Mouse (Mus musculus): ENCODE measurements at regions not wholly inside any gene's neighbourhood (a gene's known extent, or its start where the extent isn't known, plus 50 kb on each side); places are given as distances from the start of the nearest gene placed in this dataset.

GRCm38 (mm10) chr8:113464625-113465024 lies 170.8 kb upstream of the Mon1b start:
- Histone ChIP-seq H3K27me3 (ENCODE audit: control insufficient read depth in 1 of 2, insufficient read depth in 2 of 2, low read length in 2 of 2) (no peaks in the 10 kb centered on the region), H3K36me3 (ENCODE audit: control insufficient read depth in 1 of 2, insufficient read depth in 2 of 2, low read length in 2 of 2) (no peaks in the 10 kb centered on the region), H3K27ac (ENCODE audit: control insufficient read depth, low read depth, low read length) (no peak overlapping the region), H3K79me2 (ENCODE audit: control insufficient read depth, insufficient read depth, low read length, poor library complexity) (no peaks in the 10 kb centered on the region), H3K9ac (ENCODE audit: control insufficient read depth, low read depth, low read length, poor library complexity, severe bottlenecking) (no peak overlapping the region), H3K9me3 (replicated peaks; ENCODE audit: insufficient read depth, low read length) (no peaks in the 10 kb centered on the region), H3K4me3 (ENCODE audit: control insufficient read depth in 1 of 2, insufficient read depth in 1 of 2, low read depth in 2 of 2, low read length in 2 of 2) (no peak overlapping the region), H3K4me1 (ENCODE audit: control insufficient read depth in 1 of 2, insufficient read depth in 2 of 2, low read length in 2 of 2) (no peaks in the 10 kb centered on the region)
- TF ChIP-seq POLR2A (IDR thresholded peaks at IDR 0.05; ENCODE audit: control insufficient read depth in 1 of 2, insufficient read depth in 1 of 2, low read depth in 1 of 2, low read length in 2 of 2, poor library complexity in 1 of 2) = no peak
- TF ChIP-seq CTCF (IDR thresholded peaks at IDR 0.05 in 2 of 3, conservative IDR thresholded peaks at IDR 0.05 in 1 of 3; ENCODE audit: control insufficient read depth in 1 of 3, insufficient read depth in 1 of 3, low read depth in 2 of 3, low read length in 3 of 3, poor library complexity in 1 of 3, severe bottlenecking in 1 of 3) = no peak
- TF ChIP-seq JUND (IDR thresholded peaks at IDR 0.05; ENCODE audit: low read depth, low read length) = no peak
- TF ChIP-seq E2F4 (IDR thresholded peaks at IDR 0.05; ENCODE audit: borderline replicate concordance, low read depth, low read length) = no peak
- no peak for TF ChIP-seq RAD21 (IDR thresholded peaks at IDR 0.05; ENCODE audit: low read depth, low read length)
- TF ChIP-seq TCF12 (IDR thresholded peaks at IDR 0.05; ENCODE audit: low read depth, low read length) = no peak
- no peak for TF ChIP-seq POLR2AphosphoS2 (IDR thresholded peaks at IDR 0.05; ENCODE audit: low read length)
- TF ChIP-seq MAX (IDR thresholded peaks at IDR 0.05; ENCODE audit: low read length) = no peak
- TF ChIP-seq ZKSCAN1 (IDR thresholded peaks at IDR 0.05; ENCODE audit: low read depth, low read length) = no peak
- DNase-seq (ENCODE audit: low read depth, low spot score) = no peak

- no peak overlapping the region for H3K9ac ChIP-seq (ENCODE audit: control insufficient read depth, low read depth, low read length, poor library complexity, severe bottlenecking)
- no peak overlapping the region for H3K27ac ChIP-seq (ENCODE audit: control insufficient read depth, low read depth, low read length)
- no peak for DNase-seq (ENCODE audit: low read depth, low spot score)
- H3K27me3 ChIP-seq (ENCODE audit: control insufficient read depth in 1 of 2, insufficient read depth in 2 of 2, low read length in 2 of 2) = no peaks in the 10 kb centered on the region
- no peaks in the 10 kb centered on the region for H3K36me3 ChIP-seq (ENCODE audit: control insufficient read depth in 1 of 2, insufficient read depth in 2 of 2, low read length in 2 of 2)
- no peaks in the 10 kb centered on the region for H3K9me3 ChIP-seq (replicated peaks; ENCODE audit: insufficient read depth, low read length)
- no peaks in the 10 kb centered on the region for H3K79me2 ChIP-seq (ENCODE audit: control insufficient read depth, insufficient read depth, low read length, poor library complexity)
- no peaks in the 10 kb centered on the region for H3K4me1 ChIP-seq (ENCODE audit: control insufficient read depth in 1 of 2, insufficient read depth in 2 of 2, low read length in 2 of 2)
- no peak overlapping the region for H3K4me3 ChIP-seq (ENCODE audit: control insufficient read depth in 1 of 2, insufficient read depth in 1 of 2, low read depth in 2 of 2, low read length in 2 of 2)
- TF ChIP-seq ELF1 (IDR thresholded peaks at IDR 0.05; ENCODE audit: low read depth, low read length) (no peak), BHLHE40 (IDR thresholded peaks at IDR 0.05; ENCODE audit: borderline replicate concordance, low read depth, low read length) (no peak), TBP (IDR thresholded peaks at IDR 0.05; ENCODE audit: low read depth, low read length) (no peak), MXI1 (IDR thresholded peaks at IDR 0.05; ENCODE audit: low read depth, low read length) (no peak)
Observed at GRCm38 (mm10) chr8:113465156-113465555, 170.2 kb upstream of the Mon1b start.

- no peaks in the 10 kb centered on the region for H3K79me2 ChIP-seq (ENCODE audit: control insufficient read depth, insufficient read depth, low read length, poor library complexity)
- no peaks in the 10 kb centered on the region for H3K27me3 ChIP-seq (ENCODE audit: control insufficient read depth in 1 of 2, insufficient read depth in 2 of 2, low read length in 2 of 2)
- H3K9me3 ChIP-seq (replicated peaks; ENCODE audit: insufficient read depth, low read length) = no peaks in the 10 kb centered on the region
- TF ChIP-seq MYC (IDR thresholded peaks at IDR 0.05; ENCODE audit: low read depth, low read length) = no peak
- TF ChIP-seq USF2 (IDR thresholded peaks at IDR 0.05; ENCODE audit: borderline replicate concordance in 1 of 2, insufficient read depth in 1 of 2, low read depth in 1 of 2, low read length in 2 of 2) = no peak
- TF ChIP-seq ELF1 (IDR thresholded peaks at IDR 0.05; ENCODE audit: low read depth, low read length) = no peak
- no peak for TF ChIP-seq MYB (IDR thresholded peaks at IDR 0.05; ENCODE audit: low read depth, low read length)
- no peak for TF ChIP-seq RAD21 (IDR thresholded peaks at IDR 0.05; ENCODE audit: low read depth, low read length)
- no peak for TF ChIP-seq BHLHE40 (IDR thresholded peaks at IDR 0.05; ENCODE audit: borderline replicate concordance, low read depth, low read length)
- no peak for TF ChIP-seq TAL1 (IDR thresholded peaks at IDR 0.05; ENCODE audit: low read length)
- TF ChIP-seq ZC3H11A (IDR thresholded peaks at IDR 0.05; ENCODE audit: low read depth, low read length) = no peak
- TF ChIP-seq CHD2 (IDR thresholded peaks at IDR 0.05; ENCODE audit: low read length) = no peak
- TF ChIP-seq POLR2AphosphoS2 (IDR thresholded peaks at IDR 0.05; ENCODE audit: low read length) = no peak
- no peak for TF ChIP-seq SMC3 (IDR thresholded peaks at IDR 0.05; ENCODE audit: low read depth, low read length)
- no peak for DNase-seq (ENCODE audit: low read depth, low spot score)
- H3K9ac ChIP-seq (ENCODE audit: control insufficient read depth, low read depth, low read length, poor library complexity, severe bottlenecking) = no peak overlapping the region
- H3K36me3 ChIP-seq (ENCODE audit: control insufficient read depth in 1 of 2, insufficient read depth in 2 of 2, low read length in 2 of 2) = no peaks in the 10 kb centered on the region
- H3K27ac ChIP-seq (ENCODE audit: control insufficient read depth, low read depth, low read length) = no peak overlapping the region
- no peaks in the 10 kb centered on the region for H3K4me1 ChIP-seq (ENCODE audit: control insufficient read depth in 1 of 2, insufficient read depth in 2 of 2, low read length in 2 of 2)
- no peak overlapping the region for H3K4me3 ChIP-seq (ENCODE audit: control insufficient read depth in 1 of 2, insufficient read depth in 1 of 2, low read depth in 2 of 2, low read length in 2 of 2)
Observed at GRCm38 (mm10) chr8:113466683-113467082, 168.7 kb upstream of the Mon1b start.
